Mouse (Mus musculus): ENCODE data around the gene Keap1.
"Not testable (repeated sequence)": the region's sequence is repeated elsewhere in the genome, so short reads cannot be mapped to it uniquely, and the experiment has no call there.

Gene Keap1

GRCm38 (mm10) chr9:21238733-21239464 is at the start of gene Keap1:
Keap1 (minus strand) TSS chr9:21239361.
- peak; percentile 70 to 76 for DNase-seq (ENCODE audit: low spot score in 2 of 2)

- DNase-seq (ENCODE audit: low spot score in 2 of 2) = no peak
Measured at GRCm38 (mm10) chr9:21288404-21289336, 49.5 kb upstream of the Keap1 start.

- DNase-seq (ENCODE audit: low spot score in 2 of 2) = peak; percentile 96
Measured at GRCm38 (mm10) chr9:21287571-21288402, 48.6 kb upstream of the Keap1 start, which contains the start of gene Kri1. Kri1 (minus strand) TSS chr9:21287969.

- no peak for DNase-seq (ENCODE audit: low spot score in 2 of 2)
Measured at GRCm38 (mm10) chr9:21286753-21287152, 47.6 kb upstream of the Keap1 start.

DNA sequence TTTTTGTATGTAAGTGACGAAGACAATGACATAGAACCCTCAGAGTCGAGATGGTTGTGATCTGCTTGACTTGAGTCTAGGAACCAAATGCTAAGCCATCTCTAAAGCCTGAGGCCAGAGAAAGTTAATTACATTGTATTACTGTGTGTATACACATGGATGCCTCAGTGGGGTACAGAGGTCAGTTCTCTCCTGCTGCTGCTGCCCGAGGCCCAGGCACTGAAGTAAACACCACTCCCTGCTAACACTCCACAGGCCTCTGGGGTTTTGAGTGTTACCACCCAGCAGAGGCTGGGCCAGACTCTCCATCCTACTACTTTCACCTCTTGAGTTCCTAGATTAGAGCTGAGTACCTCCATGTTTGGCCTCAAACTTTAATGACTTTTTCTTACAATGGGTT is 44.8 kb upstream of the Keap1 start:
- no peak for DNase-seq (ENCODE audit: low spot score in 2 of 2)

- no peak for DNase-seq (ENCODE audit: low spot score in 2 of 2)
Measured at GRCm38 (mm10) chr9:21283591-21283990, 44.4 kb upstream of the Keap1 start.

GRCm38 (mm10) chr9:21277776-21278175 is 38.6 kb upstream of the Keap1 start:
- no peak for DNase-seq (ENCODE audit: low spot score in 2 of 2)

GRCm38 (mm10) chr9:21276307-21276706 is 37.1 kb upstream of the Keap1 start:
- no peak for DNase-seq (ENCODE audit: low spot score in 2 of 2)

DNA sequence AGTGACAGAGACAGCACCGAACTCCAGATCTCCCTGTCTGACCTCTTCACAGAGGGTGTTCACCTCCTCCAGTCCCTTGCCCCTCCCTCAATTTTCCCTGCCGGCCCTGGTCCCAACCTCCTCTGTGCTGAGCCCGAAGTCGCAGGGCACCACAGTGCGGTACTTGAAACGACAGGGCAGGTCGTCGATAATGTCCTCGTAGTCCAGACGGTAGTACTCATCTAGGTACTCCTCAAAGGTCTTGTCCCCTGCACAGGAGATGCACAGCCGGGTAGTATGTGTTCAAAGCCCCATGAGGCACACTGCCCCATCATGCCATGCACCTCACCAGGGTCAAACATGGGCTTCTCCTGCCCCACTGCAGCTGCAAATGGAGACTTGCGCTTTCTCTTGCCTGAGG is 36.6 kb upstream of the Keap1 start:
- DNase-seq (ENCODE audit: low spot score in 2 of 2) = no peak

GRCm38 (mm10) chr9:21275013-21275710 is 36.0 kb upstream of the Keap1 start:
- DNase-seq (ENCODE audit: low spot score in 2 of 2) = no peak

- no peak for DNase-seq (ENCODE audit: low spot score in 2 of 2)
Measured at GRCm38 (mm10) chr9:21274336-21274735, 35.2 kb upstream of the Keap1 start.

GRCm38 (mm10) chr9:21273520-21274228 is 34.5 kb upstream of the Keap1 start:
- DNase-seq (ENCODE audit: low spot score in 2 of 2) = no peak

DNA sequence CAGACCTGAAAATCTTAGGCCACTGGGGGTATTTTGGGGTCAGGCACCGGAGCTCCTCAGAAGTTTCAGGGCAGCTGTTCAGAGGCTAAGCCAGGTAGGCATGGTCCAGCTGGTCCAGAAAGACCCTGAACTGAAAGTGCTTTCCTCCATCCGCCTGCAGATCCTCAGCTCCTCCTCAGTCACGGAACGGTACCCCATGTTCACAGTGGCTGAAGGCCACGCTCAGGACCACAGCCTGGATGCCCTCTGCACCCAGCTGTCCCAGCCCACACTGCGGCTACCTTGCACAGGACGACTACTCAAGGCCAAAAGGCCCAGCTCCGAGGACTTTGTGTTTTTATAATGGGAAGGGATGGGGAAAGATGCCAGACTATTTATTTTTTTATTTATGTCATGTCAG is 33.9 kb upstream of the Keap1 start:
- no peak for DNase-seq (ENCODE audit: low spot score in 2 of 2)

- DNase-seq (ENCODE audit: low spot score in 2 of 2) = no peak
Measured at GRCm38 (mm10) chr9:21272391-21272790, 33.2 kb upstream of the Keap1 start.

GRCm38 (mm10) chr9:21269590-21269989 is 30.4 kb upstream of the Keap1 start:
- not testable (repeated sequence) for DNase-seq (ENCODE audit: low spot score in 2 of 2)

GRCm38 (mm10) chr9:21268305-21268704 is 29.1 kb upstream of the Keap1 start:
- no peak for DNase-seq (ENCODE audit: low spot score in 2 of 2)

DNA sequence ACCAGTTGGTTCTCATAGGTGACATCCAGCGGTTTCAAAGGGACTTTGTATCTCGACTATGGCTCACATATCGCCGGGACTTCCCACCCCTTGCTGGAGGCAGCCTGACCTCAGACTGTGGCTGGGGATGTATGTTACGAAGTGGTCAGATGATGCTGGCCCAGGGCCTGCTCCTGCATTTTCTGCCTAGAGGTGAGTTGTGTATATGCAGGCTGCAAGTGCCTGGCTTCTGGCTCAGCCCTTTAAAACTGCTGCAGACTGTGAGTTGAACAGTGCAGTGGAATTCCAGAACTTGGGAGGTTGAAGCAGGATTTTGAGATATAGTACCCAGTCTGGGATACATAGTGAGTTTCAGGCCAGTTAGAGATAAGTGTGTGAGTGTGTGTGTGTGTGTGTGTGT is 27.7 kb upstream of the Keap1 start:
- DNase-seq (ENCODE audit: low spot score in 2 of 2) = no peak

- DNase-seq (ENCODE audit: low spot score in 2 of 2) = no peak
Measured at GRCm38 (mm10) chr9:21265611-21266010, 26.4 kb upstream of the Keap1 start.

GRCm38 (mm10) chr9:21265000-21265561 is 25.9 kb upstream of the Keap1 start, which contains the start of gene Atg4d:
Atg4d (plus strand) TSS chr9:21265293.
- peak; percentile 95 to 96 for DNase-seq (ENCODE audit: low spot score in 2 of 2)

Measured in frontal cortex, postnatal 10 days (tissue).